Mouse (Mus musculus): Measurements from ENCODE around the gene Hoxb3. TPM values are rescaled to one million over a fixed set of nuclear protein-coding genes. Genes with fewer than 3 reads are reported as not detected.

Gene Hoxb3
- polyA plus RNA-seq, 1 experiment from 2014 or later, result 3.7 TPM

GRCm38 (mm10) chr11:96351831-96352230 is 28.7 kb downstream of the Hoxb3 start:
- H3K4me1 ChIP-seq (replicated peaks; ENCODE audit: control insufficient read depth, insufficient read depth, low read length), result peaks cover 44% of the 10 kb centered on the region
- peak overlapping the region; percentile 99 for H3K27ac ChIP-seq (ENCODE audit: low read depth)
- peaks cover 8% of the 10 kb centered on the region; the same call in 1 of the 2 replicates for H3K36me3 ChIP-seq (ENCODE audit: control insufficient read depth, insufficient read depth, low read length)
- ATAC-seq (replicated peaks; ENCODE audit: low FRiP score, low TSS enrichment, low read depth), result peak; percentile 57
- WGBS, result 6% methylated on average over 22 of the region's 22 CpGs
- peak overlapping the region; percentile 87 for H3K9ac ChIP-seq (ENCODE audit: low read length)
- DNase-seq (ENCODE audit: low spot score), result peak; percentile 86
- H3K9me3 ChIP-seq (ENCODE audit: control insufficient read depth, low read length), result no peaks in the 10 kb centered on the region
- no peaks in the 10 kb centered on the region for H3K27me3 ChIP-seq (replicated peaks; ENCODE audit: control insufficient read depth, insufficient read depth, low read length)
- peak overlapping the region; percentile 83 for H3K4me2 ChIP-seq (ENCODE audit: low read length)
- H3K4me3 ChIP-seq (ENCODE audit: low read depth, low read length), result peak overlapping the region; percentile 50

GRCm38 (mm10) chr11:96352691-96353521 is 29.8 kb downstream of the Hoxb3 start:
- Histone ChIP-seq H3K9ac (ENCODE audit: low read length) (peak overlapping the region; percentile 87), H3K9me3 (ENCODE audit: control insufficient read depth, low read length) (no peaks in the 10 kb centered on the region), H3K4me1 (replicated peaks; ENCODE audit: control insufficient read depth, insufficient read depth, low read length) (peaks cover 38% of the 10 kb centered on the region), H3K4me2 (ENCODE audit: low read length) (peak overlapping the region; percentile 83), H3K27me3 (replicated peaks; ENCODE audit: control insufficient read depth, insufficient read depth, low read length) (no peaks in the 10 kb centered on the region), H3K4me3 (ENCODE audit: low read depth, low read length) (peak overlapping the region; percentile 50), H3K27ac (ENCODE audit: low read depth) (peak overlapping the region; percentile 99), H3K36me3 (ENCODE audit: control insufficient read depth, insufficient read depth, low read length) (peaks cover 8% of the 10 kb centered on the region; the same call in 1 of the 2 replicates)
- WGBS, result under 1% methylated on average over 75 of the region's 75 CpGs
- DNase-seq (ENCODE audit: low spot score) (peak; percentile 89), ATAC-seq (replicated peaks; ENCODE audit: low FRiP score, low TSS enrichment, low read depth) (no peak)

DNA sequence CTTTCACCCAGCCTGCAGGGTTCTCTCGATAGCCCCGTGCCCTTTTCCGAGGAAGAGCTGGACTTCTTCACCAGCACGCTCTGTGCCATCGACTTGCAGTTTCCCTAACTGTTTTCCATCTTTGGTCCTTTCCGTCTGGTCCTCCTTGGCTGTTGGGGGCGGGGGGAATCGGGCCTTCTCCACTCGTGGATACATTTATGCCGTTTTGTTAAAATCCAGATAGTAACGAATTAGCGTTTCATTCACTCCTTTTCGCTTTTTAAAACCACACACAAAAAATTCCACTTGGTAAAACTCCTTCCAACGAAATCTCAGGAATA is 30.4 kb downstream of the Hoxb3 start:
- ATAC-seq (replicated peaks; ENCODE audit: low FRiP score, low TSS enrichment, low read depth) (no peak), DNase-seq (ENCODE audit: low spot score) (no peak)
- H3K9ac ChIP-seq (ENCODE audit: low read length), result peak overlapping the region; percentile 87
- 3% methylated on average over 14 of the region's 14 CpGs for WGBS
- H3K27ac ChIP-seq (ENCODE audit: low read depth), result peak overlapping the region; percentile 99
- peak overlapping the region; percentile 50 for H3K4me3 ChIP-seq (ENCODE audit: low read depth, low read length)
- peaks cover 8% of the 10 kb centered on the region; the same call in 1 of the 2 replicates for H3K36me3 ChIP-seq (ENCODE audit: control insufficient read depth, insufficient read depth, low read length)
- peak overlapping the region; percentile 83 for H3K4me2 ChIP-seq (ENCODE audit: low read length)
- H3K9me3 ChIP-seq (ENCODE audit: control insufficient read depth, low read length), result no peaks in the 10 kb centered on the region
- peaks cover 32% of the 10 kb centered on the region for H3K4me1 ChIP-seq (replicated peaks; ENCODE audit: control insufficient read depth, insufficient read depth, low read length)
- no peaks in the 10 kb centered on the region for H3K27me3 ChIP-seq (replicated peaks; ENCODE audit: control insufficient read depth, insufficient read depth, low read length)

DNA sequence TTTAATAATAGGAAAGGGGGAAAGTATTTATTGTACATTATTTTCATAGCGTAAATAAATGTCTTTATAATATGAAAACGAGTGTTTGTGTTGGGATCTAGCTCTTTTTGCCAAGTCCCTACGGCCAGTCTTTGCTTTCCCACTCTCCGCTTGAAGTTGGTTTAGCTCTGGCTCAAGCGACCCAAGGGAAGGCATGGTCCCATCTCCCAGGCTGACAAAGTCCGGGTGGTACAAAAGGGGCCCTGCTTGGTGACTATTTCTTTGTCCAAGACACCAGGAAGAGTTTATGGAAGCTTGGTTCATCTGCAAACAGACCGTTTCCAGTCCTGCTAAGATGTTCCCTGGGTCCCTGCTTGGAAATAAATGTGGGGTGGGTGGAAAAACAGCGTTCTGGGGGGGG is 30.8 kb downstream of the Hoxb3 start:
- no peaks in the 10 kb centered on the region for H3K27me3 ChIP-seq (replicated peaks; ENCODE audit: control insufficient read depth, insufficient read depth, low read length)
- peak overlapping the region; percentile 87 for H3K9ac ChIP-seq (ENCODE audit: low read length)
- peak overlapping the region; percentile 83 for H3K4me2 ChIP-seq (ENCODE audit: low read length)
- ATAC-seq (replicated peaks; ENCODE audit: low FRiP score, low TSS enrichment, low read depth) (no peak), DNase-seq (ENCODE audit: low spot score) (peak; percentile 78)
- H3K9me3 ChIP-seq (ENCODE audit: control insufficient read depth, low read length), result no peaks in the 10 kb centered on the region
- 11% methylated on average over 8 of the region's 8 CpGs for WGBS
- H3K27ac ChIP-seq (ENCODE audit: low read depth), result peak overlapping the region; percentile 99
- H3K36me3 ChIP-seq (ENCODE audit: control insufficient read depth, insufficient read depth, low read length), result peaks cover 8% of the 10 kb centered on the region; the same call in 1 of the 2 replicates
- peaks cover 27% of the 10 kb centered on the region for H3K4me1 ChIP-seq (replicated peaks; ENCODE audit: control insufficient read depth, insufficient read depth, low read length)
- peak overlapping the region; percentile 50 for H3K4me3 ChIP-seq (ENCODE audit: low read depth, low read length)

DNA sequence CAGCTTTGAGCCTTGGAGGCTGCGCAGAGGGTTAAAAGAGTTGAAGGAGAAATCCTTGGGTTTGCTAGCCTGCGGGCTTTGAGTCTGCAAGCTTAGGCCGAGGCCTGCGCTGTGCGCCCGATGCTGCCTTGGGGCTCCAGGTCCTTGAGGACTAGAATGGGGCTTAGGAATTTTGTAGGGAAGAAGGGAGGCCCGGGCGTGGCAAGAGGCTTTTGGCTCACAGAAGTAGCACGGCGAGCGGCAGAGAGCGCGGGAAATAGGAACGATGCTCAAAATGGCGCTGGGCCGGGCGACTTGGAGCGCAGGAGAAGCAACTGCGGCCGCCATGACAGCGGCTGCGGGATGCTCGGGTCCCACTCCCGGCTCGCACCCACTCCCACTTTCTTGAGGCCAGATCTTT is 31.2 kb downstream of the Hoxb3 start:
- WGBS, result 2% methylated on average over 25 of the region's 25 CpGs
- no peaks in the 10 kb centered on the region for H3K9me3 ChIP-seq (ENCODE audit: control insufficient read depth, low read length)
- H3K27me3 ChIP-seq (replicated peaks; ENCODE audit: control insufficient read depth, insufficient read depth, low read length), result no peaks in the 10 kb centered on the region
- H3K4me3 ChIP-seq (ENCODE audit: low read depth, low read length), result peak overlapping the region; percentile 50
- ATAC-seq (replicated peaks; ENCODE audit: low FRiP score, low TSS enrichment, low read depth), result no peak
- H3K4me1 ChIP-seq (replicated peaks; ENCODE audit: control insufficient read depth, insufficient read depth, low read length), result peaks cover 25% of the 10 kb centered on the region
- peak overlapping the region; percentile 83 for H3K4me2 ChIP-seq (ENCODE audit: low read length)
- peak overlapping the region; percentile 99 for H3K27ac ChIP-seq (ENCODE audit: low read depth)
- peak; percentile 92 for DNase-seq (ENCODE audit: low spot score)
- H3K36me3 ChIP-seq (ENCODE audit: control insufficient read depth, insufficient read depth, low read length), result peaks cover 8% of the 10 kb centered on the region; the same call in 1 of the 2 replicates
- H3K9ac ChIP-seq (ENCODE audit: low read length), result peak overlapping the region; percentile 87

- H3K27ac ChIP-seq (ENCODE audit: low read depth), result peak overlapping the region; percentile 99
- DNase-seq (ENCODE audit: low spot score) (no peak), ATAC-seq (replicated peaks; ENCODE audit: low FRiP score, low TSS enrichment, low read depth) (no peak)
- H3K9ac ChIP-seq (ENCODE audit: low read length), result peak overlapping the region; percentile 87
- WGBS, result 6% methylated on average over 9 of the region's 9 CpGs
- peaks cover 8% of the 10 kb centered on the region; the same call in 1 of the 2 replicates for H3K36me3 ChIP-seq (ENCODE audit: control insufficient read depth, insufficient read depth, low read length)
- peak overlapping the region; percentile 50 for H3K4me3 ChIP-seq (ENCODE audit: low read depth, low read length)
- peaks cover 20% of the 10 kb centered on the region for H3K4me1 ChIP-seq (replicated peaks; ENCODE audit: control insufficient read depth, insufficient read depth, low read length)
- peak overlapping the region; percentile 83 for H3K4me2 ChIP-seq (ENCODE audit: low read length)
- H3K27me3 ChIP-seq (replicated peaks; ENCODE audit: control insufficient read depth, insufficient read depth, low read length), result no peaks in the 10 kb centered on the region
- H3K9me3 ChIP-seq (ENCODE audit: control insufficient read depth, low read length), result no peaks in the 10 kb centered on the region
Measured at GRCm38 (mm10) chr11:96354801-96355311, 31.7 kb downstream of the Hoxb3 start.

- Histone ChIP-seq H3K4me2 (ENCODE audit: low read length) (no peak overlapping the region), H3K4me3 (ENCODE audit: low read depth, low read length) (no peak overlapping the region), H3K27ac (ENCODE audit: low read depth) (no peak overlapping the region), H3K9ac (ENCODE audit: low read length) (no peak overlapping the region), H3K36me3 (ENCODE audit: control insufficient read depth, insufficient read depth, low read length) (no peaks in the 10 kb centered on the region), H3K4me1 (replicated peaks; ENCODE audit: control insufficient read depth, insufficient read depth, low read length) (peaks cover 8% of the 10 kb centered on the region; the same call in 1 of the 2 replicates), H3K9me3 (ENCODE audit: control insufficient read depth, low read length) (no peaks in the 10 kb centered on the region), H3K27me3 (replicated peaks; ENCODE audit: control insufficient read depth, insufficient read depth, low read length) (peaks cover 26% of the 10 kb centered on the region)
- ATAC-seq (replicated peaks; ENCODE audit: low FRiP score, low TSS enrichment, low read depth) (0 out of 2 replicates have a peak, but pooled peaks have one; percentile 40), DNase-seq (ENCODE audit: low spot score) (no peak)
- 16% methylated on average over 5 of the region's 5 CpGs for WGBS
Measured at GRCm38 (mm10) chr11:96363807-96364206, 40.7 kb downstream of the Hoxb3 start.

DNA sequence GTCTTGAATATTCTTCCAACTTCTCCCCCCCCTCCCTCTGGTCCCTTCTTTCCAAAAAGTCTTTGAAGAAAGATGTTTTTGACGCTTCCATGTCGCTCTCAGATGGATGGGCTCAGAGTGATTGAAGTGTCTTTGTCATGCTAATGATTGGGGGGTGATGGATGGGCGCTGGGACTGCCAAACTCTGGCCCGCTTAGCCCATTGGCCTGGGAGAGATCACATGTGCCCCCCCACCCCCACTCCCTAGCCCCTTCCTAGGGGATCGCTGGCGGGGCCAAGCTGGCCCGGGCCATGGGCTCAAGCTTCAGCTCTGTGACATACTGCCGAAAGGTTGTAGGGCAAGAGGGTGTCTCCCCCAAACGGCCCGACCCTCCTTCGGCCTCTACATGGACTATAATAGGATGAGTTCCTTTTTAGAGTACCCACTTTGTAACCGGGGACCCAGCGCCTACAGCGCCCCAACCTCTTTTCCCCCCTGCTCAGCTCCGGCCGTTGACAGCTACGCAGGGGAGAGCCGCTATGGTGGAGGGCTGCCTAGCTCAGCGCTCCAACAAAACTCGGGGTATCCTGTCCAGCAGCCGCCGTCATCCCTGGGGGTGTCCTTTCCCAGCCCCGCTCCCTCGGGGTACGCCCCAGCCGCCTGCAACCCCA is 42.4 kb downstream of the Hoxb3 start, which contains the start of gene Hoxb1:
Gene Hoxb1, plus strand, starts transcription at position 312 of the 651 bp plus-strand sequence.
- no peak within 1 kb of the TSS for H3K9ac ChIP-seq (ENCODE audit: low read length)
- H3K4me3 ChIP-seq (ENCODE audit: low read depth, low read length), result 0 out of 2 replicates have a peak within 1 kb of the TSS, but pooled peaks have one; percentile 14
- no peak for ATAC-seq (replicated peaks; ENCODE audit: low FRiP score, low TSS enrichment, low read depth)
- H3K36me3 ChIP-seq (ENCODE audit: control insufficient read depth, insufficient read depth, low read length), result no peaks in the 10 kb centered on the region
- no peaks in the 10 kb centered on the region for H3K9me3 ChIP-seq (ENCODE audit: control insufficient read depth, low read length)
- H3K27ac ChIP-seq (ENCODE audit: low read depth), result no peak within 1 kb of the TSS
- 34% methylated on average over 26 of the region's 26 CpGs for WGBS
- peak within 1 kb of the TSS; percentile 41 for H3K4me2 ChIP-seq (ENCODE audit: low read length)
- H3K4me1 ChIP-seq (replicated peaks; ENCODE audit: control insufficient read depth, insufficient read depth, low read length), result peaks cover 8% of the 10 kb centered on the region; the same call in 1 of the 2 replicates
- no peak for DNase-seq (ENCODE audit: low spot score)
- H3K27me3 ChIP-seq (replicated peaks; ENCODE audit: control insufficient read depth, insufficient read depth, low read length), result peaks cover 26% of the 10 kb centered on the region

Data from intestine, embryonic 14.5 days (tissue).